Mouse (Mus musculus) retina, postnatal 1 day (tissue): ENCODE measurements around the gene Cyp3a57.
"Not testable (repeated sequence)": the region's sequence is repeated elsewhere in the genome, so short reads cannot be mapped to it uniquely, and the experiment has no call there.

ENCODE experiments used
- DNase-seq: peaks from one replicate; pipeline ENCODE4 v3.0.0-alpha.2; 2012

Cyp3a57 gene

GRCm38 (mm10) chr5:145344941-145345340 is at the start of gene Cyp3a57:
Cyp3a57 (plus strand) TSS chr5:145345279.
- DNase-seq, result no peak

- DNase-seq, result no peak
Observed at GRCm38 (mm10) chr5:145300469-145300868, 44.6 kb upstream of the Cyp3a57 start.

GRCm38 (mm10) chr5:145301796-145302195 is 43.3 kb upstream of the Cyp3a57 start:
- DNase-seq, result not testable (repeated sequence)

GRCm38 (mm10) chr5:145302424-145302823 is 42.7 kb upstream of the Cyp3a57 start:
- DNase-seq, result no peak

GRCm38 (mm10) chr5:145306953-145307352 is 38.1 kb upstream of the Cyp3a57 start:
- not testable (repeated sequence) for DNase-seq

- not testable (repeated sequence) for DNase-seq
Observed at GRCm38 (mm10) chr5:145307811-145308210, 37.3 kb upstream of the Cyp3a57 start.

GRCm38 (mm10) chr5:145313845-145314244 is 31.2 kb upstream of the Cyp3a57 start:
- no peak for DNase-seq

GRCm38 (mm10) chr5:145317141-145317540 is 27.9 kb upstream of the Cyp3a57 start:
- no peak for DNase-seq

- not testable (repeated sequence) for DNase-seq
Observed at GRCm38 (mm10) chr5:145338756-145339155, 6.3 kb upstream of the Cyp3a57 start.

- no peak for DNase-seq
Observed at GRCm38 (mm10) chr5:145349697-145350096, 4.6 kb downstream of the Cyp3a57 start.

- DNase-seq, result no peak
Observed at GRCm38 (mm10) chr5:145353081-145353480, 8.0 kb downstream of the Cyp3a57 start.

GRCm38 (mm10) chr5:145415416-145415815 is 70.3 kb downstream of the Cyp3a57 start:
- DNase-seq, result not testable (repeated sequence)

GRCm38 (mm10) chr5:145422287-145422686 is 77.2 kb downstream of the Cyp3a57 start:
- DNase-seq, result no peak

GRCm38 (mm10) chr5:145431004-145431403 is 85.9 kb downstream of the Cyp3a57 start:
- DNase-seq, result no peak

- DNase-seq, result no peak
Observed at GRCm38 (mm10) chr5:145433688-145434087, 88.6 kb downstream of the Cyp3a57 start.
